Mouse (Mus musculus): ENCODE data around the gene Mbnl3.

GRCm38 (mm10) chrX:51131325-51131724 is 75.0 kb downstream of the Mbnl3 start:
- TF ChIP-seq ZMIZ1 (IDR thresholded peaks at IDR 0.05; ENCODE audit: low read depth, low read length) (no peak), POLR2A (IDR thresholded peaks at IDR 0.05; ENCODE audit: low read depth, low read length) (no peak), TCF12 (IDR thresholded peaks at IDR 0.05; ENCODE audit: low read depth, low read length) (no peak), E2F4 (IDR thresholded peaks at IDR 0.05; ENCODE audit: insufficient replicate concordance, low read depth, low read length) (no peak), ETS1 (conservative IDR thresholded peaks at IDR 0.05; ENCODE audit: low read depth, low read length) (no peak), CTCF (conservative IDR thresholded peaks at IDR 0.05 in 1 of 2, IDR thresholded peaks at IDR 0.05 in 1 of 2; ENCODE audit: low read depth in 2 of 2, low read length in 2 of 2) (no peak), ZNF384 (IDR thresholded peaks at IDR 0.05; ENCODE audit: low read depth, low read length) (no peak), NELFE (IDR thresholded peaks at IDR 0.05; ENCODE audit: low read depth, low read length) (no peak), BHLHE40 (IDR thresholded peaks at IDR 0.05; ENCODE audit: low read depth, low read length) (no peak), ZKSCAN1 (IDR thresholded peaks at IDR 0.05; ENCODE audit: borderline replicate concordance, low read depth, low read length) (no peak), IRF4 (IDR thresholded peaks at IDR 0.05; ENCODE audit: low read depth, low read length) (no peak)

All from CH12.LX (cell line).